13 mouse cellular contexts compared by ENCODE assay signal in the genomic region with DNA sequence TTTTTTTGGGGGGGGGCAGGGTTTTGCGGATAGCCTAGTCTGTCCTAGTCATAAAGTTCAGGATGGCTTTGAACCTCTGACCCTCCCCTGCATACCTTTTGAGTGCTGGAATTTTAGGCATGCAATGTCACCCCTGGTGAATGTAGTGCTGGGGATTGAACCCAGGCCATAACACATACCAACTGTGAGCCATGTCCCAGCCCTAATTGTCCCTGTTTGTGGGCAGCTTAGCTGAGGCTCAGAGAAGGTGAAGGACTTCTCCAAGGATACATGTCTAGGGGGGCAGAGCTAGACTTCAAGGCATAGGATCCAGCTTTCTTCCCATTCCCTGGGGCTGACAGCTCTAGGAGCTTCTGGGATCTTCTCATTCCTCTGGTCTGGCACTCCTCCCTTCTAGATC. TPM values are rescaled to one million over a fixed set of nuclear protein-coding genes. Genes with fewer than 3 reads are reported as not detected.
"Had no signal": no experiment of that assay in that cellular context is flagged by ENCODE, and none has a peak within 500 bp of the region (broad histone marks: within the 10 kb centered on the region; RNA-seq: fewer than 3 reads in every experiment).

No protein-coding gene starts in this region.

- H3K36me3 ChIP-seq: lung, embryonic 15.5 days had no signal

- H3K9ac ChIP-seq: limb, embryonic 12.5 days; liver, embryonic 13.5 days; liver, postnatal 0 days; lung, embryonic 15.5 days; midbrain, embryonic 12.5 days had no signal

- H3K4me2 ChIP-seq: limb, embryonic 12.5 days; liver, embryonic 13.5 days; lung, embryonic 15.5 days; midbrain, embryonic 12.5 days had no signal

- ATAC-seq: liver, postnatal 0 days had no signal

- DNase-seq: kidney, postnatal 36 days; layer of hippocampus, adult 9-11 months; layer of hippocampus, postnatal 36 days; liver; liver, embryonic 13.5 days; liver, postnatal 0 days; lung, postnatal 14 days; thymus, postnatal 4 days had no signal

- H3K27me3 ChIP-seq: limb, embryonic 12.5 days; lung, embryonic 15.5 days; midbrain, embryonic 12.5 days had no signal

- H3K4me1 ChIP-seq: midbrain, embryonic 12.5 days had no signal

- H3K4me3 ChIP-seq: limb, embryonic 12.5 days; liver, embryonic 13.5 days; lung, embryonic 15.5 days; midbrain, embryonic 12.5 days had no signal

- H3K9me3 ChIP-seq: limb, embryonic 12.5 days; liver, embryonic 13.5 days; lung, embryonic 15.5 days; midbrain, embryonic 12.5 days had no signal

- H3K27ac ChIP-seq: limb, embryonic 12.5 days; liver, embryonic 13.5 days; lung, embryonic 15.5 days; midbrain, embryonic 12.5 days; stomach, postnatal 0 days had no signal

RNA-seq across cellular contexts. Expression of a gene that starts 22.6 kb away (rescaled TPM):
- total RNA-seq: megakaryocyte-erythroid progenitor cell, adult 5-6 weeks had no signal
